Mouse (Mus musculus) adrenal gland, adult 10 weeks (tissue): ENCODE data around the gene Vmp1. TPM values are rescaled to one million over a fixed set of nuclear protein-coding genes. Genes with fewer than 3 reads are reported as not detected.

Source experiments
- polyA plus RNA-seq: library from polyadenylated mRNA; stranded (reverse); fragments of 350-450 nt; fragmentation: Illumina TruSeq; extraction: RNeasy Lipid Tissue Mini Kit (QIAGEN cat#74804); gene quantifications from one replicate; pipeline ENCODE4 v1.2.3, GENCODE M21; 2014; ENCODE audit warnings: low read depth, low replicate concordance

The Vmp1 gene
- 248 TPM for polyA plus RNA-seq

DNA sequence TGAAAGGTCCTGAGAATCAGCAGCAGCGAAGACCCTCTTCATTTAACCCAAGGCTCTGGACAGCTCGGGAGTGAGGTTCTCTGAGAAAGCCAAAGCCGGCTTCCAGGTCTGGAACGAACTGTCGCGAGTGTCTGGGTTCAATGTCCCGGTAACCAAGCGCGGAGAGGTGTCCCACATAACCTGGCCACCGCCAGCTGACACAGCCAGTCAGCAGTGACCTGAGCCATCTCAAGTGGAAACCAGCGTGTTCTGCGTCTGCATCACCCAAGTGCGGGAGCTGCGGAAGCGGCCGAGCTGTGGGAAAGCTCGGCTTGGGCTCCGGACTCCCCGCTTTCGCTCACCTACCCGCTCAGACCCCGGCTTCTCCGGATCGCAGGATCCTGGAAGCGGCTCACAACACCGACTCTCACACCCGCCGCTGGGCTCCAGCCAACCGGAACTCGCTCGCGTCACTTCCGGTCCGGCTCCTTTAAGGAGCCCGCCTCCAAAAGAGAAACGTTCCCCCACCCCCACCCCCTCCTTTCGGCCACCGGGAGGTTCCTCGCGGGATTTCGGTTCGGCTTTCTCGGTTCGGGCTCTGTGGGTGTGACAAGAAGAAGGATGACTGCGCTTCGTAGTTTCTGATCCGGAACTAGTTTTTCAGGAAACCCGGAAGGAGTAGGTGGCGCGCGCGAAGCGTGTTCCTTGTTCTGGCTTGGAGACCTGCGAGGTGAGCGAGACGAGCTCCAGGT lies at the start of gene Vmp1, which contains the start of gene Ptrh2:
Gene Vmp1 (minus strand): TSS at position 442 of the 731 bp plus-strand sequence.
Gene Ptrh2 (plus strand): TSS at position 591 of the 731 bp plus-strand sequence.

DNA sequence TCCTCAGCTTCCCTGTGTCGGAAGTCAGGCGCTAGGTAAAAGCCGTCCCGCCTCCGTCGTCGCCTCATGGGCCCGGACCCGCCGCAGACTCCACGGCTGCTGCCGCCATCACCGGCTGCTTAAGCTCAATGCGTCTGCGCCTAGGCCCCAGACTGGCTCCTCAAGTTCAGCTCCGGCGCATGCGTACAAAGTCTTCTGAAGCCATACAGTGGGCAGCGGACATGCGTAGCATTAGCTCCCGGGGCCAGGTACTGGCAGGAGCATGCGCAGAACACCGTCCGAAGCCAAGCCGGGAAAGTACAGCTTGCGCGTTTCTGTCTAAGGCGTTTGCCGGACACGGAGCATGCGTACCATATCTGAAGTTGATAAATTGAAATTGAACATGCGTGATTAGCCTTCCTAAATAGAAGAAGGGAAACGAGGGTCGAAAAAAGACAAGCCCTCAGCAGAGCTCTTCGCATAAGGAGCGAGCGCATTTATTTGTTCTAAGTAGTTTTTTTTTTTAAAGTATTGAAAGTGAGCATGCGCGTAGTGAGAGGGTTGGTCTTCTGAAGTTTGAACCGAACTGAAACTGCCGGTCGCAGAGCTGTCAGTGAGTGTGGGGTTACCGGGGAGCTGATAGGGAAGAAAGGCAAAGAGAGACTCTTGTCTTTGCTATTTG lies 138.9 kb downstream of the Vmp1 start, which contains the start of the genes Rps6kb1 and Tubd1:
Gene Rps6kb1 (minus strand): TSS at position 167 of the 661 bp plus-strand sequence.
Gene Tubd1 (plus strand): TSS at position 353 of the 661 bp plus-strand sequence.

Other genes starting within 250 kb of the Vmp1 start
- 75.1 TPM for gene Rnft1, start 199.2 kb downstream of the Vmp1 start, polyA plus RNA-seq
- gene Rps6kb1, start 139.0 kb downstream of the Vmp1 start, polyA plus RNA-seq = 103 TPM
- gene Tubd1, start 138.8 kb downstream of the Vmp1 start, polyA plus RNA-seq = 10.6 TPM
- 34.9 TPM for gene Ptrh2, start 149 bp upstream of the Vmp1 start, polyA plus RNA-seq
- gene Cltc, start 73.7 kb upstream of the Vmp1 start, polyA plus RNA-seq = 509 TPM
- gene Dhx40, start 123.9 kb upstream of the Vmp1 start, polyA plus RNA-seq = 132 TPM